Mouse (Mus musculus) heart, postnatal 0 days (tissue): Measurements from ENCODE around the gene Dbp. TPM values are rescaled to one million over a fixed set of nuclear protein-coding genes. Genes with fewer than 3 reads are reported as not detected.
A peak's percentile ranks its signal among the peaks of the same experiment; 100 is the strongest.

Experiments used
- ATAC-seq: fragments of 200-750 bp; cut with Nextera tagmentation; 2 replicates; pipeline ENCODE4 v1.8.0; 2017; ENCODE audit warnings: low read depth, moderate number of reproducible peaks, moderate library complexity; ENCODE audit not compliant: insufficient read depth
- DNase-seq: peaks from one replicate; pipeline ENCODE4 v3.0.0-alpha.2; 2016; ENCODE audit warnings: low spot score
- H3K27ac ChIP-seq: fragments of 300-500 bp; sonication (generic); 2 replicates; pipeline ENCODE4 v1.5.1; 2014; ENCODE audit warnings: low read depth, mild to moderate bottlenecking
- H3K27me3 ChIP-seq: fragments of 300-500 bp; sonication (generic); 2 replicates; pipeline ENCODE4 v1.6.1; 2014; ENCODE audit warnings: low read length, mixed read lengths; ENCODE audit not compliant: control insufficient read depth, insufficient read depth
- H3K36me3 ChIP-seq: fragments of 300-500 bp; sonication (generic); replicated peaks from 2 replicates; pipeline ENCODE4 v1.6.1; 2014; ENCODE audit warnings: low read length, mixed read lengths; ENCODE audit not compliant: control insufficient read depth, insufficient read depth
- H3K4me1 ChIP-seq: fragments of 300-500 bp; sonication (generic); 2 replicates; pipeline ENCODE4 v1.6.1; 2014; ENCODE audit warnings: antibody characterized with exemption; ENCODE audit not compliant: control insufficient read depth, insufficient read depth
- H3K4me2 ChIP-seq: fragments of 300-500 bp; sonication (generic); 2 replicates; pipeline ENCODE4 v1.6.1; 2014; ENCODE audit warnings: low read depth, mild to moderate bottlenecking, low read length, moderate library complexity
- H3K4me3 ChIP-seq: fragments of 300-500 bp; sonication (generic); 2 replicates; pipeline ENCODE4 v1.5.1; 2014; ENCODE audit warnings: low read depth, low read length
- H3K9ac ChIP-seq: fragments of 300-500 bp; sonication (generic); replicated peaks from 2 replicates; pipeline ENCODE4 v1.6.1; 2014; ENCODE audit warnings: low read depth, low read length, mixed read lengths
- H3K9me3 ChIP-seq: fragments of 300-500 bp; sonication (generic); replicated peaks from 2 replicates; pipeline ENCODE4 v1.6.1; 2016; ENCODE audit warnings: low read length; ENCODE audit not compliant: control insufficient read depth
- CTCF ChIP-seq: IDR thresholded peaks from 2 replicates; pipeline ENCODE4 v1.5.1; 2016; ENCODE audit warnings: antibody characterized with exemption, control low read depth, low read depth
- EP300 ChIP-seq: IDR thresholded peaks from 2 replicates; pipeline ENCODE4 v1.6.1; 2016; ENCODE audit warnings: antibody characterized with exemption, low read depth
- WGBS: fragments of 180-500 bp; shearing (Covaris S2); extraction: QIAGEN DNeasy Blood & Tissue Kit; methylation state at CpG from one replicate; pipeline ENCODE4 v1.1.7; 2014; 5-methylcytosine and 5-hydroxymethylcytosine counted together
- polyA plus RNA-seq: library from polyadenylated mRNA; unstranded; fragments of >200 nt; fragmentation: Nextera tagmentation; extraction: Ambion mirVana; gene quantifications from 2 replicates; pipeline ENCODE4 v1.2.1, GENCODE M21; 2015
- total RNA-seq: library from RNA; depleted of rRNA; stranded (reverse); fragments of >200 nt; gene quantifications from 2 replicates; pipeline ENCODE4 v1.2.3, GENCODE M21; 2014; ENCODE audit warnings: low replicate concordance

Gene Dbp
- total and polyA plus RNA-seq, 2 experiments from 2014 or later: 21.9 to 29.3 TPM

DNA sequence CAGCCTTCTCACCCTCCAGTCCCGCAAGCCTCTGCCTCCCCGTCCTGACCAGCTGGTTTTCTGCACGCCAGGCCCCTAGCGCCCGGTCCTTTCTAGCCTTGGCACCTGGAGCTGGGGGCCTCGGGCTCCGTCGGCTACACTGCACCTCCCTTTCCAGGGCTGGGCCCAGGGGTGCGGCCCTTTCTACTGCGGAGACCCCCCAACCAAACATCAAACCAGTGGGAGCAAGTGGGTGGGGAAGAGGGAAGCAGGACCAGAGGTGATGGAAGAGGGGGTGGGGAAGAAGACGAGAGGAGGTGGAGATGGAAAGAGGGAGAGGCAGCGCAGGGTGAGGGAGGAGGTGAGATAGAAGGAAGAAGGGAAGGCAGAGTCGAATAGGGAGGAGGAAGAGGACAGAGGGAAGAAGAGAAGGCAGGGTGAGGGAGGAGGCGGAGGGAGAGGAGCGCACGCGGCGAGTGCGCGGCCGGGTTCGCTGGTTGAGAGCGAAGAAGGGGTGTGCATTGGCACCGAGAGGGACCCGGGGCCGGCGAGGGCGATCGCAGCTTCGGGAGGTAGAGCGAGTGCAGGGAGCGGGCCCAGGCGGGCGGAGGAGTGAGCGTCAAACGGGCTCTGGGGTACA is 5.3 kb upstream of the Dbp start, which contains the start of gene Car11:
TSS of gene Car11 (plus strand) at position 321 of the 619 bp plus-strand sequence.
- Histone ChIP-seq H3K36me3 (no peaks in the 10 kb centered on the region), H3K9me3 (no peaks in the 10 kb centered on the region), H3K27me3 (peaks cover 24% of the 10 kb centered on the region), H3K9ac (peak within 1 kb of the TSS; percentile 43; the same call in 1 of the 2 replicates), H3K27ac (no peak within 1 kb of the TSS), H3K4me1 (peaks cover 19% of the 10 kb centered on the region), H3K4me3 (peak within 1 kb of the TSS; percentile 44), H3K4me2 (peak within 1 kb of the TSS; percentile 63)
- TF ChIP-seq EP300: no peak
- TF ChIP-seq CTCF: no peak
- DNase-seq: no peak
- WGBS: 3% methylated on average over 35 of the region's 36 CpGs
- ATAC-seq: no peak

DNA sequence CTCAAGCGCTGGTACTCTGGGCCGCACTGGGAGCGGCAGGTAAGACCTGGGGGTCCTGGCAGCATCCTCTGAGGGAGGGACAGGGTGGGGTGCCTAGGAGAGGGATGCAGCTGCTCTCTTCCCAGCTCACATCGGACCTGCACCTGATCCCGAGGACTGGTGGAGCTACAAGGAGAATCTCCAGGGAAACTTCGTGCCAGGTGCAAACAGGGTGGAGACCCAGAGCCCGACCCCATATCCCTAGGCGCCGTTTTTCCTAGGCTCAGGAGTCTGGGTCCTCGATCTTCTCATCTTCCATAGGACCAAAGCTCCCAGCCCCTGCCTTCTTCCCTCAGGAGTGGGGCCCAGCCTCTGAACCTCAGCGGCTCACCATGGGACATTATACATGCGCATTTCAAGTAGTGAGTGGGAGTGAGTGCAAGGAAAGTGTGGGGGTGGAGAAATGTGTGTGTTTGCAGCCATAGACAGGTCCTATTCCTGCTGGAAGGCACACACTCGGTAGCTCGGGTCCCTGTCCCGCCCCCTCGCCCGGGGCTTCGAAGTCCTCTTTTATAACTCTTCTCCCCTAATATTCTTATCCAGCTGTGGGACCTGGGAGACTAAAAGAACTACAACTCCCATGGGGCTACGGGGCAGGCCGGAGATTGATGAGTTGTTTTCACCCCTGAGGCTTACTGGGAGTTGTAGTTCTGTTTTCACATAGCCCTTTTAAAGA is 4.4 kb upstream of the Dbp start:
- no peak overlapping the region for H3K27ac ChIP-seq
- peak overlapping the region; percentile 44 for H3K4me3 ChIP-seq
- TF ChIP-seq EP300 (no peak), CTCF (no peak)
- H3K9ac ChIP-seq: peak overlapping the region; percentile 43; the same call in 1 of the 2 replicates
- no peaks in the 10 kb centered on the region for H3K9me3 ChIP-seq
- H3K4me1 ChIP-seq: peaks cover 19% of the 10 kb centered on the region
- peaks cover 24% of the 10 kb centered on the region for H3K27me3 ChIP-seq
- DNase-seq: peak; percentile 83
- under 1% methylated on average over 20 of the region's 20 CpGs for WGBS
- H3K4me2 ChIP-seq: peak overlapping the region; percentile 63
- ATAC-seq: no peak
- no peaks in the 10 kb centered on the region for H3K36me3 ChIP-seq

DNA sequence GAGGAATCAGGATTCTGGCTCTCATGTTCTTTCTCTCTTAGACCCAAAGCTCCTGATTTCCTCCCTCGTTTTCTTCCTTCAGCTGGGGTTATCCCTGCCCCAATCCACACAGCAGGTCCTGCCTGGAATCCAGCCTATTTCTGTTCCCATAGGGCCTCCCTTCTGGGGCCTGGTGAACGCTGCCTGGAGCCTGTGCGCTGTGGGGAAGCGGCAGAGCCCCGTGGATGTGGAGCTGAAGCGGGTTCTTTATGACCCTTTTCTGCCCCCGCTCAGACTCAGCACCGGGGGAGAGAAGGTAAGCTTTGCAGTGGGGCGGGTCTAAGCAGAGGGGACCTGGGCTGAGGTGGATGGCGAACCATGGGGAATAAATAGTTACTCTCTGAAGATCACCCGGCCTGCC is 3.8 kb upstream of the Dbp start:
- Histone ChIP-seq H3K27me3 (peaks cover 24% of the 10 kb centered on the region), H3K4me2 (peak overlapping the region; percentile 63), H3K4me1 (peaks cover 19% of the 10 kb centered on the region), H3K4me3 (peak overlapping the region; percentile 20; the same call in 1 of the 2 replicates), H3K9me3 (no peaks in the 10 kb centered on the region), H3K36me3 (no peaks in the 10 kb centered on the region), H3K9ac (peak overlapping the region; percentile 47; the same call in 1 of the 2 replicates), H3K27ac (no peak overlapping the region; the same call in 1 of the 2 replicates)
- no peak for TF ChIP-seq EP300
- TF ChIP-seq CTCF: no peak
- DNase-seq (no peak), ATAC-seq (no peak)
- 33% methylated on average over 11 of the region's 11 CpGs for whole genome bisulfite sequencing

DNA sequence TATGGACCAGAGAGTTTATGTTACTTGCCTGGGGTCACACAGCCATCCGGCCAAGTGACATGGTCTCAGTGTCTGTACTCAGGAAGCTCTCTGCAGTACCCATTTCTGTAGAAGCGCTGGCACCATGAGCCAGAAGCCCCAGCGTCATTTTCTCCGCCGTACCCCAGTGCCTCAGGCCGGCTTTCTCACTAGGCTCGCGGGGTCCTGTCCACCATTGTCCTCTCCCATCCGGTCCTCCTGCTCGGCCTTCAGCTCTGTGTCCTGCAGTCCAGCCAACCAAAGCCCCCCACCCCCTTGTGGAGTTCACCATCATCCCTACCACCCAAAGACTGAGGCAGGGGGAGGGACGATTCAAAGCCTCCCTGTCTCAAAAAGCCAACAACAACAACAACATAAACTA is 3.3 kb upstream of the Dbp start:
- H3K4me1 ChIP-seq: peaks cover 19% of the 10 kb centered on the region
- no peaks in the 10 kb centered on the region for H3K9me3 ChIP-seq
- H3K27ac ChIP-seq: no peak overlapping the region
- H3K4me2 ChIP-seq: no peak overlapping the region
- no peak overlapping the region for H3K9ac ChIP-seq
- no peak for ATAC-seq
- no peak for TF ChIP-seq CTCF
- no peak for TF ChIP-seq EP300
- 94% methylated on average over 11 of the region's 11 CpGs for WGBS
- no peak overlapping the region for H3K4me3 ChIP-seq
- no peak for DNase-seq
- H3K36me3 ChIP-seq: no peaks in the 10 kb centered on the region
- peaks cover 24% of the 10 kb centered on the region for H3K27me3 ChIP-seq

DNA sequence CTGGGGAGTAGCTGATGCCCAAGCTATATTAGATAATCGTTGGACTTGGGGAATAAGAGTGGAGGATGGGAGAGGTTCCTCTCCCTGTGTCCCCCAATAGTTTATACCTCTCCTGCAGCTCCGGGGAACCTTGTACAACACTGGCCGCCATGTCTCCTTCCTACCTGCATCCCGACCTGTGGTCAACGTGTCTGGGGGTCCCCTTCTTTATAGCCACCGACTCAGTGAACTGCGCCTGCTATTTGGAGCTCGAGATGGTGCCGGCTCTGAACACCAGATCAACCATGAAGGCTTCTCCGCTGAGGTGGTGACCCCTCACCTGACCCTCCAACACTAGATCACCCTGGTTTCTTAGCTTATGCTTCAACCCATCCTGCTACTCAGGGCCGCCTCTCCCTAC is 2.6 kb upstream of the Dbp start:
- ATAC-seq (no peak), DNase-seq (no peak)
- Histone ChIP-seq H3K27ac (no peak overlapping the region), H3K4me1 (peaks cover 22% of the 10 kb centered on the region), H3K4me3 (no peak overlapping the region), H3K9ac (no peak overlapping the region), H3K9me3 (no peaks in the 10 kb centered on the region), H3K4me2 (no peak overlapping the region), H3K36me3 (no peaks in the 10 kb centered on the region), H3K27me3 (peaks cover 24% of the 10 kb centered on the region)
- WGBS: 84% methylated on average over 11 of the region's 11 CpGs
- TF ChIP-seq EP300 (no peak), CTCF (no peak)
